Mouse (Mus musculus): ENCODE results near the gene Mms19. TPM values are rescaled to one million over a fixed set of nuclear protein-coding genes. Genes with fewer than 3 reads are reported as not detected.

Gene Mms19
- polyA plus RNA-seq, 1 experiment = 142 TPM

DNA sequence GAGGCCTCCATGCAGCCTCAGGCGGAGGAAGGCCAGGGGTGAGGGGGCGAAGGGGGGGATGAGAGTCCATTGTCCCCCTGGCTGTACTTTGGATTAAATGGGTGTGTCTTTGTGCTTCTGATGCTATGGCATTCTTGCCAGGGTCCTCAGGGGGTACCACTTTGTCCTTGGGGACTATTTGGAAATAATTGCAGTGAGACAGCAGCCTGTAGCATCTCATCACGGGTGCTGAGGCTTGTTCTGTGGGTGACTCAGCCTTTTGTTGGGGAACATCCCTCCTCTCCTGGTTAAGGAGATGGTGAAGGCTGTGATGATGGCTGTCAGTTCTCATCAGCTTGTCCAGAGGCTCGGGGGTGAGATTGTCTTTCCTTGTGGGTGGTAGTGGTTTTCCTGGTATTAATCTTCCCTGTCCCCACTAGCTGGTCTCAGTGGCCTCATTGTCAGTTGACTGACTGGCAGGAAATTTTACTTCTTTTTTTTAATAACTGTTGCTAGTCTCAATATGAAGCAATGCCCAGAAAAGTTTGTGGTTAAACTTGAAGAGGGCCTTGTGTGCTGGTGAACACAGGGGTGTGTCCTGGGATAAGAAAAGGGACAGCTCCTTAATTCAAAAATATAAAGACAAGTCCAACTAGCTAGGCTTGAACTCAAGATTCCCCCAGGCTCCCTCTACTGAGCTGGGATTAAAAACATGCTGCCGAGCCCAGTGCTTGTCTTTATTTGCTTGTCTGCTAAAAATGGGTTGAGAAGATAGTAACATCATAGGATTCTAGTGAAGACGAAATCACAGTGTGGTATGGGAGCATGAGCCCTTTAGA lies 67.0 kb downstream of the Mms19 start:
- no peak for DNase-seq
- no peak for TF ChIP-seq CTCF (IDR thresholded peaks at IDR 0.05; ENCODE audit: borderline replicate concordance, control insufficient read depth, extremely low read depth, insufficient read depth, low read length, poor library complexity)
- Histone ChIP-seq H3K27ac (ENCODE audit: control insufficient read depth, insufficient read depth, low read length) (no peak overlapping the region), H3K4me3 (ENCODE audit: control insufficient read depth, insufficient read depth, low read length) (no peak overlapping the region), H3K4me1 (replicated peaks; ENCODE audit: control insufficient read depth, insufficient read depth, low read length) (peaks cover 11% of the 10 kb centered on the region), H3K36me3 (ENCODE audit: control insufficient read depth, insufficient read depth, low read length) (peaks cover 22% of the 10 kb centered on the region), H3K27me3 (ENCODE audit: control insufficient read depth, insufficient read depth, low read length) (no peaks in the 10 kb centered on the region)
- 60% methylated on average over 6 of the region's 6 CpGs for WGBS

DNA sequence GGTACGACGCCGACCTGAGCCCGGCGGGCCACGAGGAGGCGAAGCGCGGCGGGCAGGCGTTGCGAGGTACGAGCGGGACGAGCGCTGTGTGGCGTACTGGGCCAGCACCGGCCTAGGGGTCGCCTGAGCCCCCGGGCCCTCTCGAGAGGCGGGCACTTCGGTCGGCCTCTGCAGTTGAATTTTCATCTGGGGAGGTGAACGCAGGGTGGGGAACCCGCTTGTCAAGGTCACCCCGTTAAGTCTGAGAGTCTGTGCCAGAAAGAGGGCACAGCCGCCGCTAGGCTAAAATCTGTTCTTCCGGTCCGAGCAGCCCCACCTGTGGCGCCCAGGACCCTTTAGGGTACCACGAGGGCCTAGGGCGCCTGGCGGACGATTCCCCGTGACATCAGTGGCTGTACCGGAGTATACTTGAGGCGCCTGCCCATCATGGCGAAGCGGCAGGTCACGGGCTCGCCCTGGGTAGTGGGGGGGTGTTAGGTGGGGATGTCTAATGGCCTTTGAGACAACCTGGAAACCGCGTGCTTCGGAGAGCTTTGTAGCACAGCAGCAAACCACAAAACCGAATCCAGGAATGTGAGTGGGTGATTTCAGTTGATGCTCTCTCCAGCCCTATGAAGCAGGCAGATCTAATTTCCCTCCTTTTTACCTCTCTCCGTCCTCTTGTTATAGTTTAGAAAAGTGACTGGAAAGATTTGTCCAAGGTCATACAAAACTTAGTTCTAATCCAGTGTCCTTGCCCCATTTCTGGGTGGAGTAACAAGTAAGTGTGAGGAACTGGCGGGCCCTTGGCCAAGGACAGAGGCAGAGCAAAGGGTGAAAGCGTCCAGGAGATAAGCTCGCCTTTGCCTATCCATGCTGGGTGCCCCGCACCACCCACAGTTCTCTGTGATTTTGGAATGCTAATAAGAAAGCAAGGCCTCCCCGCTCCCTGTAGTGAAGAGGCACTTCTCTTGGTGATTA lies 68.6 kb downstream of the Mms19 start:
- Histone ChIP-seq H3K36me3 (ENCODE audit: control insufficient read depth, insufficient read depth, low read length) (peaks cover 17% of the 10 kb centered on the region), H3K4me3 (ENCODE audit: control insufficient read depth, insufficient read depth, low read length) (peak overlapping the region; percentile 51), H3K27ac (ENCODE audit: control insufficient read depth, insufficient read depth, low read length) (no peak overlapping the region), H3K27me3 (ENCODE audit: control insufficient read depth, insufficient read depth, low read length) (no peaks in the 10 kb centered on the region), H3K4me1 (replicated peaks; ENCODE audit: control insufficient read depth, insufficient read depth, low read length) (peaks cover 11% of the 10 kb centered on the region)
- TF ChIP-seq CTCF (IDR thresholded peaks at IDR 0.05; ENCODE audit: borderline replicate concordance, control insufficient read depth, extremely low read depth, insufficient read depth, low read length, poor library complexity) = no peak
- DNase-seq = peak; percentile 53
- 2% methylated on average over 53 of the region's 53 CpGs for WGBS

DNA sequence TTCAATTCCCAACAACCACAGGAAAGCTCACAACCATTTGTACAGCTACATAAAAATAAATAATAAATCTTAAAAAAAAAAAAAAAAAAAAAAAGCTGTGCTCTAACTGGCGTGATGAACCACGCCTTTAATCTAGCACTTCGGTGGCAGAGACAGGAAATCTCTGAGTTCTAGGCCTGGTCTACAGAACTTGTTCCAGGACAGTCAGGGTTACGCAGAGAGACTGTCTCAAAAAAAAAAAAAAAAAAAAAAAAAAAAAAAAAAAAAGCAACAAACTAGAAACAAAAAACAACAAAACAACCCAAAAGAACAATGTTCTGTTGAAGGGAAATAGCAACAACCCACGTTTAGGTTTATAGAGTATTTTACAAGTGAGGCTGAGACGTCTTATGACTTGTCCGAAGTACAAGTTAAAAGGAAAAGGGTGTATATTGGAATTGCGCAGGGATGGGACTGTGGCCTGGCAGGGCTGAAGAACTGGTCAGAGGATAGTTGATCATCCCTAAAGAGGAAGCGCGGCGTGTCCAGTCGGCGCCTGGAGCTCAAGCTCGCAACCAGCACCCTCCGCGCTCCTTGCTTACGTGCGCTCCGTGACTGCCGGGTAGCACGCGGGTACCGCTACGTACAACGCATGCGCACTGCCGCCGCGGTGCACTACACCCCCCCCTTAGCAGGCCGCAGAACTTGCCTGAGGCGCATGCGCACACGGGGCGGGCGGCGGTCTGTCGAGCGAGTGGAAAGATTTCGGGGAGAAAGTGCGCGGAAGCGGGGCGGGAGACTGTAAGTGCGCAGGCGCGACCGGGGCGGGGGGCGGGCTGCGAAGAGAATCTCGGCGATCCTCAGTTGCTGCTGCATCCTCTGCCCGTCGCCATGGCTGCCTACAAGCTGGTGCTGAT lies 69.5 kb downstream of the Mms19 start, which contains the start of gene Pgam1:
Pgam1 (plus strand) TSS at position 746 of the 896 bp plus-strand sequence.
- Histone ChIP-seq H3K36me3 (ENCODE audit: control insufficient read depth, insufficient read depth, low read length) (peaks cover 8% of the 10 kb centered on the region; the same call in 1 of the 2 replicates), H3K27ac (ENCODE audit: control insufficient read depth, insufficient read depth, low read length) (peak within 1 kb of the TSS; percentile 69; the same call in 1 of the 2 replicates), H3K4me1 (replicated peaks; ENCODE audit: control insufficient read depth, insufficient read depth, low read length) (peaks cover 11% of the 10 kb centered on the region), H3K4me3 (ENCODE audit: control insufficient read depth, insufficient read depth, low read length) (peak within 1 kb of the TSS; percentile 51), H3K27me3 (ENCODE audit: control insufficient read depth, insufficient read depth, low read length) (no peaks in the 10 kb centered on the region)
- peak; percentile 95 for DNase-seq
- TF ChIP-seq POLR2A (IDR thresholded peaks at IDR 0.05; ENCODE audit: control insufficient read depth, extremely low read depth, insufficient read depth, low read length, poor library complexity) = peak; percentile 66
- peak; percentile 60; the same call in 1 of the 2 replicates for TF ChIP-seq CTCF (IDR thresholded peaks at IDR 0.05; ENCODE audit: borderline replicate concordance, control insufficient read depth, extremely low read depth, insufficient read depth, low read length, poor library complexity)
- 3% methylated on average over 51 of the region's 54 CpGs for WGBS

DNA sequence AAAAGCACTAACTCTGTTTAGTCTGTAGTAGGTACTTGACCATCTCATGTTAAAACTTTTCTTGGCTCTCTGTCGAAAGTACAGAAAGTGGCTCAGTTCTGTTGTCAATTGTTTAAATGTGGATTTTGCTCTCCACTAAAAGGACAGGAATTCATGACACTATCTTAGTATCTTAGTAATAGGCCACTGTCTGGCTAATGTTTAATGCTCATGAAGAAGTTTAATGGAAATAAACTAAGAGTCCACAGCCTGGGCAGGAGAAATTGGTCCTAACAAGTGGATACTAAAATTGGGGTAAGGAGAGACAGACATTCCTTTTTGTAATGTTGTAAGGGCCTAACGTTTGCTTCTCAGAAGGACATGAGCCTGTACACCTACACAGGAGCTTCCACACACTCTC lies 70.6 kb downstream of the Mms19 start:
- Histone ChIP-seq H3K4me3 (ENCODE audit: control insufficient read depth, insufficient read depth, low read length) (no peak overlapping the region), H3K4me1 (replicated peaks; ENCODE audit: control insufficient read depth, insufficient read depth, low read length) (peaks cover 11% of the 10 kb centered on the region), H3K27ac (ENCODE audit: control insufficient read depth, insufficient read depth, low read length) (no peak overlapping the region), H3K36me3 (ENCODE audit: control insufficient read depth, insufficient read depth, low read length) (no peaks in the 10 kb centered on the region), H3K27me3 (ENCODE audit: control insufficient read depth, insufficient read depth, low read length) (no peaks in the 10 kb centered on the region)
- DNase-seq = no peak
- TF ChIP-seq POLR2A (IDR thresholded peaks at IDR 0.05; ENCODE audit: control insufficient read depth, extremely low read depth, insufficient read depth, low read length, poor library complexity) = no peak
- WGBS = 91% methylated on average over 2 of the region's 2 CpGs

DNA sequence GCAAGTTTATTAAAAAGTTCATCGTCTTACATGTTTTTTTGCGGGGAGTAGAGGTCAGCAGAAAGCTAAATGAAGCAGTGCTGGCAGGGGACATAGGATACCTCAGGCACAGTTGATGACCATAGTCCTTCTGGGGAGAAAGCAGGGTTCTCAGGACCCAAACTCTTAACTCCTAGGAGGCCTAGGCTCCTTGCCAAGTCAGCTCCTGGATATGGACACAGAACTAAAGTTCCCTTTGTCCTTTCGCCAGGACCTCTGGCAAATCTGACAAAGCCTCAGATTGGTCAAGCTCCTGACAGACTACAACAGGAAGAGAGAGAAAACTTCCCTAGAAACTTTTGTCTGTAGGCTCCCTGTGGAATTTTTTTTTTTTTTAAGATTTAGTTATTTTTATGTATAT lies 72.2 kb downstream of the Mms19 start:
- no peak for TF ChIP-seq CTCF (IDR thresholded peaks at IDR 0.05; ENCODE audit: borderline replicate concordance, control insufficient read depth, extremely low read depth, insufficient read depth, low read length, poor library complexity)
- no peak for TF ChIP-seq POLR2A (IDR thresholded peaks at IDR 0.05; ENCODE audit: control insufficient read depth, extremely low read depth, insufficient read depth, low read length, poor library complexity)
- H3K36me3 ChIP-seq (ENCODE audit: control insufficient read depth, insufficient read depth, low read length) = no peaks in the 10 kb centered on the region
- H3K27ac ChIP-seq (ENCODE audit: control insufficient read depth, insufficient read depth, low read length) = no peak overlapping the region
- H3K4me3 ChIP-seq (ENCODE audit: control insufficient read depth, insufficient read depth, low read length) = no peak overlapping the region
- over 99% methylated on average over 3 of the region's 3 CpGs for WGBS
- no peaks in the 10 kb centered on the region for H3K27me3 ChIP-seq (ENCODE audit: control insufficient read depth, insufficient read depth, low read length)
- H3K4me1 ChIP-seq (replicated peaks; ENCODE audit: control insufficient read depth, insufficient read depth, low read length) = peaks cover 10% of the 10 kb centered on the region
- no peak for DNase-seq
